Mouse (Mus musculus): ENCODE measurements around the gene Hist2h2ab. TPM values are rescaled to one million over a fixed set of nuclear protein-coding genes. Genes with fewer than 3 reads are reported as not detected.
A peak's percentile ranks its signal among the peaks of the same experiment; 100 is the strongest.

Gene Hist2h2ab
- total and polyA plus RNA-seq, 3 experiments: 1.1 to 31.4 TPM; not detected in 1

- TF ChIP-seq CHD1 (IDR thresholded peaks at IDR 0.05; ENCODE audit: low read depth, low read length) (no peak), POLR2A (IDR thresholded peaks at IDR 0.05; ENCODE audit: low read depth, low read length) (peak; percentile 27; the same call in 1 of the 2 replicates), ELF1 (IDR thresholded peaks at IDR 0.05; ENCODE audit: low read depth, low read length) (no peak), HCFC1 (IDR thresholded peaks at IDR 0.05; ENCODE audit: low read depth, low read length) (0 out of 2 replicates have a peak, but pooled peaks have one; percentile 15), MYC (IDR thresholded peaks at IDR 0.05; ENCODE audit: low read depth, low read length) (no peak), TCF12 (IDR thresholded peaks at IDR 0.05; ENCODE audit: low read depth, low read length) (no peak), SIN3A (IDR thresholded peaks at IDR 0.05; ENCODE audit: low read length) (no peak), NRF1 (IDR thresholded peaks at IDR 0.05; ENCODE audit: low read depth, low read length) (no peak)
These were observed 38.8 kb upstream of the Hist2h2ab start, which contains the start of gene Sv2a (continued) for GRCm38 (mm10) chr3:96180727-96181477.

GRCm38 (mm10) chr3:96181510-96182381, 37.9 kb upstream of the Hist2h2ab start:
- Histone ChIP-seq H3K4me1 (ENCODE audit: control insufficient read depth in 1 of 2, insufficient read depth in 2 of 2) (peaks cover 5 to 21% of the 10 kb centered on the region in 2 experiments; a peak in 3 of 4 replicates), H3K4me2 (ENCODE audit: insufficient read depth, low read depth, poor library complexity, severe bottlenecking) (peak overlapping the region; percentile 90), H3K27me3 (replicated peaks) (no peaks in the 10 kb centered on the region), H3K36me3 (replicated peaks in 1 of 2; ENCODE audit: control insufficient read depth in 1 of 2, insufficient read depth in 1 of 2, low read length in 1 of 2) (peaks cover 12 to 44% of the 10 kb centered on the region in 2 experiments), H3K9me3 (replicated peaks; ENCODE audit: low read length) (no peaks in the 10 kb centered on the region), H3K9ac (ENCODE audit: insufficient read depth, low read depth) (peak overlapping the region; percentile 12; the same call in 1 of the 2 replicates), H3K79me2 (replicated peaks; ENCODE audit: control insufficient read depth, extremely low read depth, insufficient read depth, poor library complexity, severe bottlenecking) (no peaks in the 10 kb centered on the region), H3K4me3 (replicated peaks in 1 of 3; ENCODE audit: low read depth in 2 of 3, low read length in 2 of 3, poor library complexity in 1 of 3) (peak overlapping the region in 2 of 3 experiments; percentile 56 to 59), H3K27ac (ENCODE audit: insufficient read depth, low read depth) (no peak overlapping the region)
- DNase-seq (ENCODE audit: extremely low read depth): no peak
- TF ChIP-seq RCOR1 (conservative IDR thresholded peaks at IDR 0.05; ENCODE audit: low read depth, low read length): no peak
- TF ChIP-seq MEF2A (IDR thresholded peaks at IDR 0.05; ENCODE audit: borderline replicate concordance, low read depth, low read length): no peak
- no peak for TF ChIP-seq MAZ (IDR thresholded peaks at IDR 0.05; ENCODE audit: low read depth, low read length)
- no peak for TF ChIP-seq IRF4 (IDR thresholded peaks at IDR 0.05; ENCODE audit: low read depth, low read length)
- no peak for TF ChIP-seq ZNF384 (IDR thresholded peaks at IDR 0.05; ENCODE audit: low read depth, low read length)
- no peak for TF ChIP-seq HCFC1 (IDR thresholded peaks at IDR 0.05; ENCODE audit: low read depth, low read length)
- TF ChIP-seq CTCF (conservative IDR thresholded peaks at IDR 0.05 in 1 of 2, IDR thresholded peaks at IDR 0.05 in 1 of 2; ENCODE audit: low read depth in 2 of 2, low read length in 2 of 2): no peak
- TF ChIP-seq ZMIZ1 (IDR thresholded peaks at IDR 0.05; ENCODE audit: low read depth, low read length): no peak
- no peak for TF ChIP-seq E2F4 (IDR thresholded peaks at IDR 0.05; ENCODE audit: insufficient replicate concordance, low read depth, low read length)
- no peak for TF ChIP-seq USF2 (conservative IDR thresholded peaks at IDR 0.05; ENCODE audit: low read depth, low read length)
- TF ChIP-seq ZC3H11A (IDR thresholded peaks at IDR 0.05; ENCODE audit: low read depth, low read length): no peak
- no peak for TF ChIP-seq SMC3 (IDR thresholded peaks at IDR 0.05; ENCODE audit: low read depth, low read length)
- no peak for TF ChIP-seq NRF1 (IDR thresholded peaks at IDR 0.05; ENCODE audit: low read depth, low read length)
- TF ChIP-seq UBTF (IDR thresholded peaks at IDR 0.05; ENCODE audit: low read depth, low read length): no peak
- TF ChIP-seq EP300 (IDR thresholded peaks at IDR 0.05; ENCODE audit: low read length): no peak
- TF ChIP-seq POLR2A (IDR thresholded peaks at IDR 0.05; ENCODE audit: low read depth, low read length): no peak
- no peak for TF ChIP-seq JUND (conservative IDR thresholded peaks at IDR 0.05; ENCODE audit: low read depth, low read length)
- no peak for TF ChIP-seq CHD1 (IDR thresholded peaks at IDR 0.05; ENCODE audit: low read depth, low read length)
- TF ChIP-seq RAD21 (IDR thresholded peaks at IDR 0.05; ENCODE audit: low read depth, low read length): no peak
- no peak for TF ChIP-seq TBP (conservative IDR thresholded peaks at IDR 0.05; ENCODE audit: low read depth, low read length)
- dilution Hi-C loops (cut with MboI; ENCODE audit: extremely low pct_ligation_motif_present, extremely low pct_unique_long_range_greater_than_20kb, low sequenced_read_pairs) (no loop called here), in situ Hi-C loops (cut with MboI; ENCODE audit: low pct_ligation_motif_present, low pct_unique_long_range_greater_than_20kb, low sequenced_read_pairs) (no loop called here)

Measured in CH12.LX (cell line).